Mouse (Mus musculus) layer of hippocampus, postnatal 14 days (tissue): Measurements from ENCODE around the gene Mical1. TPM values are rescaled to one million over a fixed set of nuclear protein-coding genes. Genes with fewer than 3 reads are reported as not detected.

Experiments
- DNase-seq, 2 experiments: peaks; one replicate each; pipeline ENCODE4 v3.0.0; 2021 to 2022; ENCODE audit warnings: low spot score in 2 of 2, mixed read lengths in 1 of 2
- long read RNA-seq, 2 experiments: library from polyadenylated mRNA; stranded (forward); transcript quantifications; one replicate each; pipeline ENCODE4 v2.0.0; 2021
- total RNA-seq, 2 experiments: library from RNA; stranded (reverse); gene quantifications; 2 replicates each; pipeline ENCODE4 v1.2.3; 2021

Mical1 gene
- total RNA-seq, result 10 to 100 TPM; 24.5 to 31.3 TPM
- long read RNA-seq, experiment 1, partial matches to known transcripts, result 9 of 21 reads
- long read RNA-seq, experiment 1, other reads (novel, unspliced or antisense), result 11 of 21 reads
- long read RNA-seq, experiment 2, partial matches to known transcripts, result 4 of 18 reads
- long read RNA-seq, experiment 2, other reads (novel, unspliced or antisense), result 13 of 18 reads

GRCm38 (mm10) chr10:41476171-41477017 is at the start of gene Mical1:
Gene Mical1 (plus strand): TSS chr10:41476314.
- DNase-seq, result peak in 1 of 2 experiments; percentile 51

DNA sequence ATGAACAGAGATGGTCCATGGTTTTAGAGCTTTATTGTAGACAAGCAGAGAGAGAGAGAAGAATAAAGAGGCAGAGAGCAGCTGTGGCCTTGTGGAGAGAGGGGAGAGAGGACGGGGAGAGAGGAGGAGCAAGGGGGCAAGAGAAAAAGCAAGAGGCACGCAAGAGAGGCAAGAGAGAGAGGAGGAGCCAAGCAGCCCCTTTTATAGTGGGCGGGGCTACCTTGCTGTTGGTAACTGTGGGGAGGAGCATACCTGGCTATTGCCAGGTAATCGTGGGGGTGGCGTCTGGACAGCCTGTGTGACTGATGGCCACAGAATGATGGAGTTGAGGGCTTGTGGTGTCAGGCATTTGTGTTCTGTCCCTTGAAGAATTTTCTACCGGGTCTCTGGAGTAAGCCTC is 49.7 kb upstream of the Mical1 start:
- no peak for DNase-seq

- DNase-seq, result peak; percentile 23 to 39
Observed at GRCm38 (mm10) chr10:41434624-41435023, 41.5 kb upstream of the Mical1 start.

DNA sequence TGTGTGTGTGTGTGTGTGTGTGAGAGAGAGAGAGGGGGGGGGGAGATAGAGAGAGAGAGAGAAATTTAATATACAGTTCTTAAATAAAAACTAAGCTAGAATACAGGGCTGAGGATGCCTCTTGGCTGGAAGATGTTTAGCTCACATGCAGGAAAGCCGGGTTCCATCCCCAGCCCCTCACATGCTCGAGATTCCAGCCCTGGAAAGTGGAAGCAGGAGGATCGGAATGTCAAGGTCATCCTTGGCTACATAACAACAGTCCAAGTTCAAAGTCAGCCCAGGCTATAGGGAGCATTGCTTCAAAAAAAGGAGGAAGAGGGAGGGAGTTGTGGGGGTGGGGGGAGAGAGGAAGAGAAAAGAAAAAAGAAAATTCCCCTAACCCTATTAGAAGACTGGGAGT is 41.0 kb upstream of the Mical1 start:
- DNase-seq, result no peak

DNA sequence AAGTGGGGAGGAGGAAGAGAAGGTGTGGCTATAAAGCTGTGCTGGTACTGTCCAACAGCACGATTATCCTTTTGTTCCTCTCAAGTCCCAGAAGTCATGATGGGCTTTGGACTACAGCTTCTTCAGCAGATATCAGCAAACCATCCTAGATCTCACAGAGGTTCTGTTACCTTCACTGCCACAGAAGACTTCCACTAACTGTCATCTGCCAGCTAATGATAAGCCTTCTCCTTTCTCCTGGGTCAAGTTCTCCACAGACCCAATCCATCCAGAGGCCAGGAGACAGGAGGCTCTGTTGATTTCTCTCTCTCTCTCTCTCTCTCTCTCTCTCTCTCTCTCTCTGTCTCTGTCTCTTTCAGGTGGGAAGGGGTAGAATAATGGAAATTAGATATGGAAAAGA is 27.9 kb upstream of the Mical1 start:
- DNase-seq, result no peak

DNA sequence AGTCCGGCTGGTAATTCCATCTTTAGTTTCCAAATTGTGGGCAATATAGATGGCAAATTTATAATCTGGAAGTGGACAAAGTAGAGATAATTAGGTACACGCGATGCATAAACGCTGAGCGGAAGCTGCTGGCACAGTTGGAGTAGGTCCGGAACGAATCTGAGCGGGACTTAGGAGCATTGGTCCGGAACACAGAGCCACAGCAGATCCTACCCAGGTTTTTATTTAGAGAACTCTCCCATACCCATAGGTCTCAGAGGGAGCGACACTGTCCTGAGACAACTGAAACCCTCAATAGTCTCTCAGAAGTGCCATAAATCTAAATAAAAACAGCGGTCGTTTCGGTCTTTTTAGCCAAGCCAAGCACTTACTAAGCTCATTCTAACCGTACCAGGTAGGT is 26.4 kb upstream of the Mical1 start:
- DNase-seq, result no peak

- DNase-seq, result peak; percentile 91 to 95
Observed at GRCm38 (mm10) chr10:41450137-41450670, 25.9 kb upstream of the Mical1 start, which contains the start of gene Zbtb24. Gene Zbtb24 (plus strand): TSS chr10:41450383.

- DNase-seq, result no peak
Observed at GRCm38 (mm10) chr10:41450780-41451522, 25.2 kb upstream of the Mical1 start.

DNA sequence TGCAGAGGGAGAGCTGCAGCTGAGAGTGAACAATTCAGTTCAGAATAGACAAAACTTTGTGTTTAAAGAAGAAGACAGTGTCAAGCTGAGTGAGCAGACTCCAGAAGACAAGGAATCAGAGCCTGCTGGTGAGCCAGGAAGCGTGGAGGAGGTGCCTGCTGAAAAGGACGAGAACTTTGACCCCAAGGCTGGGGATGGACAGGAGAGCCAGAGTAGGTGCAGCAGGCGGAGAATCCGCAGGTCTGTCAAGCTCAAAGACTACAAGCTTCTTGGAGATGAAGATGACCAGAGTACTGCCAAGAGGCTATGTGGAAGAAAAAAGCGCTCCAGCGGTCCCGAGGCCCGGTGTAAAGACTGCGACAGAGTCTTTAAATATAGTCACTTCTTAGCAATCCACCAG is 24.5 kb upstream of the Mical1 start:
- DNase-seq, result no peak

- no peak for DNase-seq
Observed at GRCm38 (mm10) chr10:41452791-41453190, 23.3 kb upstream of the Mical1 start.

DNA sequence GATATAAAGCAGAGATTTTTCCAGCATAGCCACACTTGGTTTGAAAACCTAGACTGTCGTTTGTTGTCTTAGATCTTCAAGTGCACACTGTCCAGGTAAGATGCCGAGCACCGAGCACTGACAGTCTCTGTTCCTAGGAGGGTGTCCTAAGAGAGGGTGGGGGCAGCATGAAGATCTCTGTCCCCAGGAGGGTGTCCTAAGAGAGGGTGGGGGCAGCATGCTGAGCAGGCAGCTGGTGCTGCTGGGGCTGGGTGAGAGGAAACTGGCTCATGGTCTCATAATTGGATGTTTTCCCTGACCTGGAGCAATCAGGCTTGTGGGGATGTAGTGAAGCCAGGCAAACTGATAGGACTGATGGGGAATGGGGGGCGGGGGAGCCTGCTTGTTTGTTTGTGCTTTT is 16.1 kb upstream of the Mical1 start:
- DNase-seq, result no peak

DNA sequence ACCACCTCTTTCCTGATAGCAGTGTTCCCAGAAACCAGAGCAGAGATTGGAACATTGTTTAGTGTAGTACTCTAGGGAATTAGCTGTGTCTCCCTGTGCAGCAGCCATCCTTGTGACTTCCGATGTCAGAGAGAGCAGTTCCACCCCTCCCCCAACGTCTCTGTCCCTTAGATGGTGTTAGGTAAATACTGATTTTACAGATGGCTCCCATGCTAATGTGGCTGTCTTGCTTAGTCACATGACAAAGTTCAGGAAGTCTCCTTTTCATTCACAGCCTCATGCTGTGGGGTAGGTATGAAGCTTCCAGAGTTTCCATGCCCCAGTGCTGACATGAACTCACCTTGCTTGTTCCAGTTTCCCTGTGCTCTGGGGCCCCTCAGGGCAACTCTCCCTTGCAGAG is 15.6 kb upstream of the Mical1 start:
- no peak for DNase-seq

DNA sequence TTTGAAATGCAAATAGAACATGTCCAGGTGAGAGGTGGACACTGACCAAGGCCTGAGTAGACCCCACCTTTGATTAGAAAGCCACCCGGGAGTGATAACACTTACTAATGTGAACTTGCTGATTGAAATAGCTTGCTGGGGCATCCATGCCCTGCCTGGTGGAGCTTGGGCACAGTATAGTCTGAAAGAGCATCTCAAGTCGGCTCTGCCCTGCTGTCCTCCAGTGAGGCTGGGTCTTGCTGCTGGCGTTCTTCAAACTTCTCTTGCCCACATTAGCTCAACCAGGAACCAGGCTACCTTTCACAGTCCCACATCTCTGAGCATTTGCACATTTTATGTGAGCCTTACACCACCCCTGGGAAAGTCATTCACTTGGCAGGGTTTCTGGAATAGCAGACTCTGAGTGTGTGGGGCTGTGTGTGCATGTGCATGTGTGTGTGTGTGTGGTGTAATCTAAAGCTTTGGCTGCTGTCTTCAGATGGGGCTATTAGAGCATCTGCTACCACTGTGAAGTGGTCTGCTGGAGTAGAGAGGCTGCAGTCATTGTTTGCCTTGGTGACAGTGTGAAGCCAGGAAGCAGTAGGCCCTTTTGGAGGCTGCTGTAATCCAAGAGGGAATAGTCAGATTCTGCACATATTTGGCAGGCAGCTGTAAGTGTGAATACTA is 14.9 kb upstream of the Mical1 start:
- no peak for DNase-seq

DNA sequence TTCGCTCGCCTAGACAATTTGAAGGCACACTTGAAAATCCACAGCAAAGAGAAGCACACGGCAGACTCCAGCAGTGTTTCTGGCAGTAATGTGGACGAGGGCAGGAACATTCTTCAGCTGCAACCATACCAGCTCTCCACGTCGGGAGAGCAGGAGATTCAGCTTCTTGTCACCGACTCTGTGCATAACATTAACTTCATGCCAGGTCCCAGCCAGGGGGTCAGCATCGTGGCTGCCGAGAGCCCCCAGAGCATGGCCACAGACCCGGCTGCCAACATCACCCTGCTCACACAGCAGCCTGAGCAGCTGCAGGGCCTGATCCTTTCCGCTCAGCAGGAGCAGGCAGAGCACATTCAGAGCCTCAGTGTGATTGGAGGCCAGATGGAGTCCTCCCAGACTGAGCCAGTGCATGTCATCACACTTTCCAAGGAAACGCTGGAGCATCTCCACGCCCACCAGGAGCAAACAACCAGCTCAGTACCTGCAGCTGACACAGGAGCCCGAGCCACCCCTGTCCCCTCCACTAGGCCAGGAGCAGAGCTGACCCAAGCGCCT is 11.6 kb upstream of the Mical1 start:
- DNase-seq, result no peak

GRCm38 (mm10) chr10:41467325-41467724 is 8.8 kb upstream of the Mical1 start:
- DNase-seq, result no peak

- DNase-seq, result no peak
Observed at GRCm38 (mm10) chr10:41470693-41471092, 5.4 kb upstream of the Mical1 start.

DNA sequence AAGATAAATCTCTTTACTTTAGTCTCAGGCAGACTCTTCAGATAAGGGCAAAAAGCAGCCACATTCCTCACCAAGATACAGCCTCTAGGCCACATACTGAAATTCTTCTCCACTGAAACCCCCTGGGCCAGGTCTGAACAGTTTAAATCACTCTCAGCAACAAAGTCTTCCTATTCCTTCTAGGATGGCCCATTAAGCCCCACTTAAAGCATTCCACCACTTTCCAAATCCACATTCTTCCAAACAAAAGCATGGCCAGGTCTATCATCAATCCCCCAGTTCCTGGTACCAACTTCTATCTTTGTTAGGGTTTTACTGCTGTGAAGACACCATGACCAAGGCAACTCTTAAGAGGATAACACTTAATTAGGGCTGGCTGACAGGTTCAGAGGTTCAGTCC is 3.6 kb upstream of the Mical1 start:
- DNase-seq, result no peak

DNA sequence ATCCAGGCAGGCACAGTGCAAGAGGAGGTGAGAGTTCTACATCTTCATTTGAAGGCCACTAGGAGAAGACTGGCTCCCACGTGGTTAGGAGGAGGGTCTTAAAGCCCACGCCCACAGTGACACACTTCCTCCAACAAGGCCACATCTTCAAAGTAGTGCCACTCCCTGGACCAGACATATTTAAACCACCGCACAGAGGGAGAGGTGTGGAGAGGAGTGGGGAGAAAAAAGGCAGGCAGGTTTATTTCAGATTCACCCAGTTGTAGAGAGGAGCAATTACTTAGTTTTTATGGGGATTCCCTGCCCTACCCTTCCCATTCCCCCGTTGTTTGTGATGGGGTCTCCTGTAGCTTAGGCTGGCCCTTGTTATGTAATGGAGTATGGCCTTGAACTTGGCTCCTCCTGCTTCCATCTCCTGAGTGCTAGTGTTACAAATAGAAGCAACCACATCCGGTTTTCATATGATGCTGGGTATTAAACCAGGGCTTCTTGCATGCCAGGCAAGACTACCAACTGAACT is 3.1 kb upstream of the Mical1 start:
- DNase-seq, result no peak

DNA sequence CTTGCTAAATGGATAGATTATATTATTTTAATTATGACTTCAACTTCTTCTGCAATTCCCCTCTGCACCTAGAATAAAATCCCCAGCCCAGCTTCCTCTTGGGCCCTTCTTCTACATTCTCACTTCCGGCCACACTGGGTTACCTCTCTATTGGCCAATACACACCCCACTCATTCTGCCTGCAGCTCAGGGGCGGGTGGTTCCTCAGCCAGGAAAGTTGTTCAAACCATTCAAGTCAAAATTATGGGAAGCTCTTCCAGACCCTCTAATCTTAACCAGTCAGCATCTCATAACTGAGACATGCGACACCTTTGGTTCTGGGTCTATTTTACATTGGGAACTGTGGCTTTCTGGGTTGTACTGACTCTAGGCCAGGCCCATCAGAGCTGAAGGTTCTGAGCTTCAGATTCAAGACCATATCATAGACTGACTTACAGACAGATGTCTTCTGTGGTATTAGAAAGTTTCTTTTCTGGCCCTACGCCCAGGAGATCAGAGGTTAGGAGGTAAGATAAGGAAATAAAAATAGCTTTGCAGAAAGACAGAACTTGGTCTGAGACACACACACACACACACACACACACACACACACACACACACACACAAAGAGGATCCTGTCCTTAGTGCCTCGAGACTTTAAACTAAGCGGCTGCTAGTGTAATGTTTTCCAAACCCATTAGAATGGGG is 2.2 kb upstream of the Mical1 start:
- DNase-seq, result no peak

- no peak for DNase-seq
Observed at GRCm38 (mm10) chr10:41474981-41475391, 1.1 kb upstream of the Mical1 start.
